Mouse (Mus musculus) c-Kit-positive CD71-positive TER-119-negative erythroid progenitor cells, embryonic 14.5 days (primary cell): ENCODE measurements around the gene Catip.

Source experiments
- DNase-seq: peaks from one replicate; pipeline ENCODE4 v3.0.0-alpha.2; 2013; ENCODE audit warnings: low read depth

Catip gene

GRCm38 (mm10) chr1:74400531-74400930 lies 38.6 kb downstream of the Catip start:
- no peak for DNase-seq

- DNase-seq, result no peak
These were observed 39.3 kb downstream of the Catip start for GRCm38 (mm10) chr1:74401015-74401702.

- DNase-seq, result no peak
These were observed 42.3 kb downstream of the Catip start for GRCm38 (mm10) chr1:74404206-74404605.

GRCm38 (mm10) chr1:74408589-74409504 lies 46.9 kb downstream of the Catip start, which contains the start of gene Vil1:
TSS of gene Vil1 (plus strand) at chr1:74409376.
- DNase-seq, result no peak

GRCm38 (mm10) chr1:74411753-74412325 lies 49.9 kb downstream of the Catip start:
- DNase-seq, result no peak

- DNase-seq, result no peak
These were observed 50.8 kb downstream of the Catip start for GRCm38 (mm10) chr1:74412711-74413110.

- DNase-seq, result no peak
These were observed 53.2 kb downstream of the Catip start for GRCm38 (mm10) chr1:74415143-74415542.
